Mouse (Mus musculus) gastrocnemius, adult 2 months (tissue): ENCODE data around the gene Tectb. TPM values are rescaled to one million over a fixed set of nuclear protein-coding genes. Genes with fewer than 3 reads are reported as not detected.

Source experiments
- DNase-seq: peaks from one replicate; pipeline ENCODE4 v3.0.0; 2022
- H3K27ac ChIP-seq: fragments of 200-600 bp; 2 replicates; pipeline ENCODE4 v1.8.1; 2022; ENCODE audit warnings: mild to moderate bottlenecking
- H3K4me3 ChIP-seq: fragments of 200-600 bp; 2 replicates; pipeline ENCODE4 v1.8.1; 2022; ENCODE audit warnings: mild to moderate bottlenecking, moderate library complexity
- CTCF ChIP-seq: fragments of 200-600 bp; IDR thresholded peaks from 2 replicates; pipeline ENCODE4 v1.8.1; 2022; ENCODE audit warnings: antibody characterized with exemption, mild to moderate bottlenecking, moderate library complexity
- intact Hi-C: fragments of 180-260 bp; cut with DNase I; formaldehyde crosslinking; loops from one replicate; pipeline ENCODE4 v1.15.1; 2025
- total RNA-seq, 2 experiments: library from RNA; stranded (reverse); gene quantifications; 2 replicates each; pipeline ENCODE4 v1.2.3; 2021

Tectb gene
- total RNA-seq, 2 experiments from 2014 or later, result not detected

GRCm38 (mm10) chr19:55206482-55207138 lies 26.1 kb downstream of the Tectb start:
- TF ChIP-seq CTCF, result peak; percentile 88
- intact Hi-C loops, result loop anchor here (10.0 kb wide), 1 partner anchor 1162 kb away; the partner anchor contains the start of gene Adra2a
- DNase-seq, result no peak
- Histone ChIP-seq H3K27ac (no peak overlapping the region), H3K4me3 (no peak overlapping the region)

DNA sequence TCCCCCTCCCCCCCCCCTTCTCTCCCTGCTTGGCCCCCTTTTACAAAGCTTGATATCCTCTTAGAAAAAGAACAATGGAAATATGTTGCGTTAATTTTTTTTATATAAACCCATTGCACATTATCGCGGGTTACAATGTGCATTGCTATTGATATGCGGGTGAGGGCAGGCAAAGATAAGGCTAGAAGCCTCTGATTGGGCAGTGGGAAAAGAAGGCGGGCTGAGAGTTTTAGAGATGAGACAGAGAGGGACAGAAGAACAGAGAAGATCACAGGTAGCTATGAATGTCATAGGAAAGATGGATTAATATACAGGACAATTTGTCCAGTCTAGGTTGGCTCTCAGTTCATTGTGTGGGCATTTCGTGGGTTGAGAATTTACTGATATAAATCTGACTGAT lies 26.7 kb downstream of the Tectb start:
- Histone ChIP-seq H3K4me3 (no peak overlapping the region), H3K27ac (no peak overlapping the region)
- intact Hi-C loops, result loop anchor here (10.0 kb wide), 1 partner anchor 1162 kb away; the partner anchor contains the start of gene Adra2a
- DNase-seq, result no peak
- TF ChIP-seq CTCF, result no peak

- TF ChIP-seq CTCF, result no peak
- no peak overlapping the region for H3K27ac ChIP-seq
- intact Hi-C loops, result loop anchor here (10.0 kb wide), 1 partner anchor 1163 kb away; the partner anchor contains the start of gene Adra2a
These were observed 27.4 kb downstream of the Tectb start for GRCm38 (mm10) chr19:55207746-55208538.

DNA sequence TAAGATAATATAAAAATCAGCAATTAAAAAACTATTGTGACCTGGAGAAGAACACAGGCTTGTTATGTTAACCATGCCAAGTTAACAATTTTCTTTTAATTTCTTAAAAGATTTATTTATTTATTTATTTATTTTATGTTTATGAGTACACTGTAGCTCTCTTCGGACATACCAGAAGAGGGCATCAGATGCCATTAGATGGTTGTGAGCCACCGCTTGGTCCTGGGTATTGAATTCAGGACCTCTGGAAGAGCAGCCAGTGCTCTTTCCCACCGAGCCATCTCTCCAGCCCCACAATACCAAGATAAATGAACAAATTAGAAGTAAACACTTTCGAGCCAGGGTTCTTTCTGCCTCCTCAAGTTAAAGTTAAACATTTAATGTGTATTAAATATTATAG lies 28.1 kb downstream of the Tectb start:
- no peak for TF ChIP-seq CTCF
- intact Hi-C loops, result loop anchor here (10.0 kb wide), 1 partner anchor 1164 kb away; the partner anchor contains the start of gene Adra2a
- Histone ChIP-seq H3K4me3 (no peak overlapping the region), H3K27ac (no peak overlapping the region)
- no peak for DNase-seq

More at GRCm38 (mm10) chr19:55207746-55208538, 27.4 kb downstream of the Tectb start:
- no peak for DNase-seq
- no peak overlapping the region for H3K4me3 ChIP-seq

- no peak overlapping the region for H3K27ac ChIP-seq
- no peak for TF ChIP-seq CTCF
- H3K4me3 ChIP-seq, result no peak overlapping the region
- no peak for DNase-seq
- intact Hi-C loops, result loop anchor here (10.0 kb wide), 1 partner anchor 1164 kb away; the partner anchor contains the start of gene Adra2a
These were observed 28.6 kb downstream of the Tectb start for GRCm38 (mm10) chr19:55209084-55209483.

DNA sequence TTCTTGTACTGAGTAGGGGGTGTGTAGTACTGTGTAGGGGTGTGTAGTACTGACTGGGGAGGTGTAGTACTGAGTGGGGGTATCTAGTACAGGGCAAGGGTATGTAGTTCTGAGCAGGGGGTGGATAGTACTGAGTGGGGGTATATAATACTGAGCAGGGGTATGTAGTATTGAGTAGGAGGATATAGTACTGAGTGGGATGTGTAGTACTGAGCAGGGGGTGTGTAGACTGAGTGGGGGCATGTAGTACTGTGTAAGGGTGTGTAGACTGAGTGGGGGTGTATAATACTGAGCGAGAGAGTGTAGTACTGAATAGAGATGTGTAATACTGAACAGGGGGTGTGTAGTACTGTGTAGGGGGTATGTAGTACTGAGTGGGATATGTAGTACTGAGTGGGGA lies 31.2 kb downstream of the Tectb start:
- H3K4me3 ChIP-seq, result no peak overlapping the region
- no peak for TF ChIP-seq CTCF
- no peak for DNase-seq
- intact Hi-C loops, result no loop called here
- no peak overlapping the region for H3K27ac ChIP-seq

- intact Hi-C loops, result no loop called here
- TF ChIP-seq CTCF, result no peak
These were observed 33.2 kb downstream of the Tectb start for GRCm38 (mm10) chr19:55213617-55214340.

DNA sequence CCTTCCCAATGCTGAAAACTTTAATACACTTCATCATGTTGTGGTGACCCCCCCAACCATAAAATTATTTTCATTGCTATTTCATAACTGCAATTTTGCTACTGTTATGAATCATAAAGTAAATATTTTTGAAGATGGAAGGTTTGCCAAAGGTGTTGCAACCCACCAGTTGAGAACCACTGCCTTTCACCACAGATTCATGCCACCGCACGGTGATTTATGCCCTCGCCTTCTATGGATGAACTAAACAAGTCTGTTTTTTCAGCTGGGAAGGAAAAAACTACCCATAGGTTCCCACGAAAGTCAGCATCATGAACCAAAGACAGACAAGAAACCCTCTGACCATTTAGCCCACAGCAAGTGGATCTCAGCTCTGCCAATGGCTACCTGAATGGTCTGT lies 36.3 kb downstream of the Tectb start:
- TF ChIP-seq CTCF, result no peak
- H3K27ac ChIP-seq, result peak overlapping the region; percentile 66
- intact Hi-C loops, result no loop called here
- H3K4me3 ChIP-seq, result no peak overlapping the region
- DNase-seq, result no peak

More at GRCm38 (mm10) chr19:55213617-55214340, 33.2 kb downstream of the Tectb start:
- Histone ChIP-seq H3K4me3 (no peak overlapping the region), H3K27ac (no peak overlapping the region)
- no peak for DNase-seq

- Histone ChIP-seq H3K4me3 (no peak overlapping the region), H3K27ac (peak overlapping the region; percentile 66)
- TF ChIP-seq CTCF, result no peak
- intact Hi-C loops, result no loop called here
- DNase-seq, result no peak
These were observed 36.8 kb downstream of the Tectb start for GRCm38 (mm10) chr19:55217365-55217764.

- intact Hi-C loops, result loop anchor here (2.0 kb wide), 1 partner anchor 87 kb away; no protein-coding TSS in a partner anchor
- peak overlapping the region; percentile 46; the same call in 1 of the 2 replicates for H3K27ac ChIP-seq
- peak; percentile 86 for TF ChIP-seq CTCF
- H3K4me3 ChIP-seq, result peak overlapping the region; percentile 67
- DNase-seq, result peak; percentile 79
These were observed 37.7 kb downstream of the Tectb start for GRCm38 (mm10) chr19:55218192-55218739.

DNA sequence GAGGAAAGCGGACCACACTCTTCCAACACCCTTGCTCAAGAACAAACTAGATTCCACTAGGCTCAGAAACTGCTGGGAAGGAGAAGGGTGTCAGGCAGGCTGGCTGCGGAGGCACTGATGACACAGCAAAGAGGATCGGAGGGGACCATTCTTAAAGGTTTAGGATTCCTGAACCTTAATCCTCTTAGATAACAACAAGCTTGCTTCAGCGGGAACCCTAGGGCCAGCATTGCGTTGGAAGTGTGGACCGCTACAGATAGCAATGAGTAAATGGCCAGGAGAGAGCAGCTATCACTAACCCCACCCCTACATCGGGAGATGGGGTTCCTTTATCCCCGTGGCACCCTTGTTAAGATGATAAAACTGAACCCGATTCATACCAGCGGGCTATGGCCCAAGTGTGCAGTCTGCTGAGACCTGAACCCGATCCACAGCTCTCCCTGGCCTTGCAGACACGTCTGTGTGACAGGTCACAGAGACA lies 38.2 kb downstream of the Tectb start:
- intact Hi-C loops, result loop anchor here (2.0 kb wide), 1 partner anchor 86 kb away; no protein-coding TSS in a partner anchor
- no peak for DNase-seq
- H3K27ac ChIP-seq, result no peak overlapping the region
- no peak for TF ChIP-seq CTCF
- H3K4me3 ChIP-seq, result peak overlapping the region; percentile 67

- intact Hi-C loops, result loop anchor here (2.0 kb wide), 1 partner anchor 85 kb away; no protein-coding TSS in a partner anchor
- TF ChIP-seq CTCF, result no peak
- no peak for DNase-seq
These were observed 38.8 kb downstream of the Tectb start for GRCm38 (mm10) chr19:55219359-55219758.

More at GRCm38 (mm10) chr19:55219359-55219758, 38.8 kb downstream of the Tectb start:
- Histone ChIP-seq H3K4me3 (no peak overlapping the region), H3K27ac (no peak overlapping the region)
